8 mouse cellular contexts compared by ENCODE assay signal in genomic region chr10:95103808-95104207, GRCm38 (mm10).
DNase-seq lines count a peak whose midpoint lies in the region; ATAC-seq and TF ChIP-seq lines count a peak whose summit lies in the region.

No protein-coding gene starts in this region.

- peak; percentile 49 for DNase-seq in forebrain, embryonic 14.5 days (ENCODE audit: low spot score)
- no peak for DNase-seq in forebrain, embryonic 10.5 days (ENCODE audit: extremely low spot score, low spot score)
- DNase-seq in left cerebral cortex, adult 2 months (ENCODE audit: extremely low spot score in 1 of 2, low spot score in 2 of 2) = no peak
- no peak for DNase-seq in left cerebral cortex, adult 11 months (ENCODE audit: low spot score)
- no peak for DNase-seq in Patski (ENCODE audit: low read depth, low spot score)
- DNase-seq in lung, postnatal 10 days = peak; percentile 47
- DNase-seq in gastrocnemius, postnatal 4 days (ENCODE audit: low spot score in 2 of 2) = no peak

- no peak overlapping the region for H3K9ac ChIP-seq in forebrain, embryonic 14.5 days (ENCODE audit: low read length)
- H3K9ac ChIP-seq in hindbrain, embryonic 13.5 days = no peak overlapping the region

- POLR2A ChIA-PET in Patski (lab: Charles Lee) = no interaction called here

- H3K4me1 ChIP-seq in forebrain, embryonic 14.5 days (ENCODE audit: control insufficient read depth, insufficient read depth, low read length) = peaks cover 12% of the 10 kb centered on the region
- H3K4me1 ChIP-seq in forebrain, embryonic 10.5 days = peaks cover 16% of the 10 kb centered on the region
- peaks cover 8% of the 10 kb centered on the region for H3K4me1 ChIP-seq in hindbrain, embryonic 13.5 days (replicated peaks)

- ATAC-seq in forebrain, embryonic 14.5 days = no peak
- ATAC-seq in Patski = no peak
- ATAC-seq in hindbrain, embryonic 13.5 days (ENCODE audit: low FRiP score) = no peak

- in situ Hi-C loops in Patski (cut with MboI; ENCODE audit: low pct_unique_long_range_greater_than_20kb) = no loop called here

- no peak overlapping the region for H3K27ac ChIP-seq in forebrain, embryonic 14.5 days (ENCODE audit: low read depth, low read length)
- H3K27ac ChIP-seq in forebrain, embryonic 10.5 days = no peak overlapping the region
- H3K27ac ChIP-seq in left cerebral cortex, adult 2 months = no peak overlapping the region
- H3K27ac ChIP-seq in hindbrain, embryonic 13.5 days = no peak overlapping the region

- intact Hi-C loops in left cerebral cortex, adult 2 months (cut with DNase I) = loop anchor here (1.0 to 5.0 kb wide), 3 partner anchors 112 to 373 kb away; no protein-coding TSS in a partner anchor

- H3K4me3 ChIP-seq in forebrain, embryonic 14.5 days (ENCODE audit: low read depth, low read length) = no peak overlapping the region
- H3K4me3 ChIP-seq in forebrain, embryonic 10.5 days = no peak overlapping the region
- H3K4me3 ChIP-seq in left cerebral cortex, adult 2 months = no peak overlapping the region
- H3K4me3 ChIP-seq in hindbrain, embryonic 13.5 days = no peak overlapping the region

- CTCF ChIA-PET in Patski (lab: Charles Lee) = interaction anchor here (0.9 kb wide), 1 partner anchor 113 kb away, joined by 3 read pairs; no protein-coding TSS in a partner anchor

- H3K27me3 ChIP-seq in forebrain, embryonic 14.5 days (replicated peaks; ENCODE audit: control insufficient read depth, insufficient read depth, low read length) = no peaks in the 10 kb centered on the region
- no peaks in the 10 kb centered on the region; the same call in 1 of the 2 replicates for H3K27me3 ChIP-seq in forebrain, embryonic 10.5 days (ENCODE audit: poor library complexity, severe bottlenecking)
- no peaks in the 10 kb centered on the region for H3K27me3 ChIP-seq in Patski
- no peaks in the 10 kb centered on the region; the same call in 1 of the 2 replicates for H3K27me3 ChIP-seq in hindbrain, embryonic 13.5 days

- H3K4me2 ChIP-seq in forebrain, embryonic 14.5 days (ENCODE audit: low read length) = no peak overlapping the region
- no peak overlapping the region for H3K4me2 ChIP-seq in hindbrain, embryonic 13.5 days

- H3K9me3 ChIP-seq in forebrain, embryonic 14.5 days (replicated peaks; ENCODE audit: control insufficient read depth, low read length) = no peaks in the 10 kb centered on the region
- no peaks in the 10 kb centered on the region for H3K9me3 ChIP-seq in forebrain, embryonic 10.5 days
- no peaks in the 10 kb centered on the region for H3K9me3 ChIP-seq in hindbrain, embryonic 13.5 days

- no peaks in the 10 kb centered on the region for H3K36me3 ChIP-seq in forebrain, embryonic 14.5 days (ENCODE audit: control insufficient read depth, insufficient read depth, low read length)
- H3K36me3 ChIP-seq in forebrain, embryonic 10.5 days (replicated peaks) = no peaks in the 10 kb centered on the region
- H3K36me3 ChIP-seq in hindbrain, embryonic 13.5 days = no peaks in the 10 kb centered on the region

- TF ChIP-seq CTCF in left cerebral cortex, adult 2 months (IDR thresholded peaks at IDR 0.05) = peak; percentile 65
- TF ChIP-seq CTCF in Patski (IDR thresholded peaks at IDR 0.05) = peak; percentile 51

Comparison
In these comparisons a context has a peak if more than half of its experiments do, and no peak if none do; other contexts are left out.
1. DNase-seq: peak in forebrain, embryonic 14.5 days (single experiment) and lung, postnatal 10 days (single experiment); none in forebrain, embryonic 10.5 days (single experiment), left cerebral cortex, adult 2 months (0 of 2), left cerebral cortex, adult 11 months (single experiment), Patski (single experiment) and gastrocnemius, postnatal 4 days (0 of 2).